Mouse (Mus musculus) kidney, embryonic 16.5 days (tissue): ENCODE measurements around the gene Fam172a. TPM values are rescaled to one million over a fixed set of nuclear protein-coding genes. Genes with fewer than 3 reads are reported as not detected.

Source experiments
- ATAC-seq: fragments of 200-750 bp; cut with Nextera tagmentation; 2 replicates; pipeline ENCODE4 v1.8.0; 2017; ENCODE audit warnings: moderate TSS enrichment; ENCODE audit not compliant: low FRiP score, low TSS enrichment
- H3K27ac ChIP-seq: fragments of 300-500 bp; sonication (generic); 2 replicates; pipeline ENCODE4 v1.5.1; 2014; ENCODE audit warnings: low read length
- H3K27me3 ChIP-seq: fragments of 300-500 bp; sonication (generic); 2 replicates; pipeline ENCODE4 v1.6.1; 2014; ENCODE audit warnings: low read length, control low read depth, mixed read lengths; ENCODE audit not compliant: insufficient read depth
- H3K36me3 ChIP-seq: fragments of 300-500 bp; sonication (generic); 2 replicates; pipeline ENCODE4 v1.6.1; 2014; ENCODE audit warnings: low read length, control low read depth, mixed read lengths; ENCODE audit not compliant: insufficient read depth
- H3K4me1 ChIP-seq: fragments of 300-500 bp; sonication (generic); 2 replicates; pipeline ENCODE4 v1.6.1; 2014; ENCODE audit warnings: low read length, control low read depth, mixed read lengths; ENCODE audit not compliant: insufficient read depth
- H3K4me2 ChIP-seq: fragments of 300-500 bp; sonication (generic); replicated peaks from 2 replicates; pipeline ENCODE4 v1.6.1; 2014; ENCODE audit warnings: low read depth, low read length
- H3K4me3 ChIP-seq: fragments of 300-500 bp; sonication (generic); 2 replicates; pipeline ENCODE4 v1.5.1; 2014; ENCODE audit warnings: mild to moderate bottlenecking, low read length
- H3K9ac ChIP-seq: fragments of 300-500 bp; sonication (generic); replicated peaks from 2 replicates; pipeline ENCODE4 v1.6.1; 2014; ENCODE audit warnings: low read length
- H3K9me3 ChIP-seq: fragments of 300-500 bp; sonication (generic); 2 replicates; pipeline ENCODE4 v1.6.1; 2016; ENCODE audit warnings: low read length, control low read depth
- WGBS: fragments of 180-500 bp; shearing (Covaris S2); extraction: QIAGEN DNeasy Blood & Tissue Kit; methylation state at CpG from one replicate; pipeline ENCODE4 v1.1.7; 2014; 5-methylcytosine and 5-hydroxymethylcytosine counted together
- polyA plus RNA-seq: library from polyadenylated mRNA; unstranded; fragments of >200 nt; fragmentation: Nextera tagmentation; extraction: Ambion mirVana; gene quantifications from 2 replicates; pipeline ENCODE4 v1.2.1, GENCODE M21; 2015

The Fam172a gene
- polyA plus RNA-seq, 1 experiment from 2014 or later: 23.3 TPM

- no peaks in the 10 kb centered on the region for H3K4me1 ChIP-seq
- no peak for ATAC-seq
- H3K36me3 ChIP-seq: no peaks in the 10 kb centered on the region
- no peak overlapping the region for H3K4me3 ChIP-seq
- 79% methylated on average over 4 of the region's 4 CpGs for WGBS
- no peak overlapping the region for H3K27ac ChIP-seq
- H3K9me3 ChIP-seq: no peaks in the 10 kb centered on the region
- H3K9ac ChIP-seq: no peak overlapping the region
- no peaks in the 10 kb centered on the region for H3K27me3 ChIP-seq
- no peak overlapping the region for H3K4me2 ChIP-seq
Measured at GRCm38 (mm10) chr13:77848868-77849267, 147.0 kb downstream of the Fam172a start.

- WGBS: 92% methylated on average over 1 of the region's 1 CpGs
Measured at GRCm38 (mm10) chr13:77864804-77865203, 163.0 kb downstream of the Fam172a start.

GRCm38 (mm10) chr13:77868314-77868713, 166.5 kb downstream of the Fam172a start:
- Histone ChIP-seq H3K27ac (no peak overlapping the region), H3K9me3 (no peaks in the 10 kb centered on the region), H3K36me3 (no peaks in the 10 kb centered on the region), H3K27me3 (no peaks in the 10 kb centered on the region), H3K4me1 (no peaks in the 10 kb centered on the region), H3K4me2 (no peak overlapping the region), H3K4me3 (no peak overlapping the region), H3K9ac (no peak overlapping the region)
- 51% methylated on average over 2 of the region's 2 CpGs for WGBS
- no peak for ATAC-seq

More at GRCm38 (mm10) chr13:77864804-77865203, 163.0 kb downstream of the Fam172a start:
- H3K4me2 ChIP-seq: no peak overlapping the region
- no peaks in the 10 kb centered on the region for H3K4me1 ChIP-seq
- H3K9ac ChIP-seq: no peak overlapping the region
- no peaks in the 10 kb centered on the region for H3K27me3 ChIP-seq
- no peaks in the 10 kb centered on the region for H3K36me3 ChIP-seq
- H3K4me3 ChIP-seq: no peak overlapping the region
- ATAC-seq: no peak
- no peaks in the 10 kb centered on the region for H3K9me3 ChIP-seq
- no peak overlapping the region for H3K27ac ChIP-seq

- no peak overlapping the region for H3K4me3 ChIP-seq
- ATAC-seq: no peak
- H3K36me3 ChIP-seq: no peaks in the 10 kb centered on the region
- H3K9ac ChIP-seq: no peak overlapping the region
- no peak overlapping the region for H3K27ac ChIP-seq
- no peaks in the 10 kb centered on the region for H3K9me3 ChIP-seq
- no peaks in the 10 kb centered on the region for H3K27me3 ChIP-seq
- no peak overlapping the region for H3K4me2 ChIP-seq
- WGBS: 86% methylated on average over 4 of the region's 4 CpGs
- no peaks in the 10 kb centered on the region for H3K4me1 ChIP-seq
Measured at GRCm38 (mm10) chr13:77878120-77878519, 176.3 kb downstream of the Fam172a start.

DNA sequence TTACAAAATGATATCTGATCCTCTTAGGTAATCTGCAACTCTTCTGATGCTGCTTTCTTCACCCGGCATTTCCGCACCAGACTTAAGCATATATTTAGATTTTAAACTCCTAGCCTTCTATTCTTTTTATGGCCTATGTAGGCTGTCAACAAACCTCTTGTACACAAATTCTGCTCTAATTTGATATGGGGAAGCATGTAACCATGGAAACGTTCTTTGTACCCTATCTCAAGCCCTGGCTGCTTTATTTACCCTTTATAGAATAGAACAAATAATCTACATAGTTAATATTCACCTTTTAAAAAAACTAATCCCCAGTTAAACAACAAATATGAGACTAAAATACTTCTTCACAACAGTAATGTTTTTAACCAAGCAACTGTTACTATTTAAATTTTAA, 176.7 kb downstream of the Fam172a start:
- Histone ChIP-seq H3K9me3 (no peaks in the 10 kb centered on the region), H3K27ac (no peak overlapping the region), H3K27me3 (no peaks in the 10 kb centered on the region), H3K9ac (no peak overlapping the region), H3K4me2 (no peak overlapping the region), H3K4me3 (no peak overlapping the region), H3K4me1 (no peaks in the 10 kb centered on the region), H3K36me3 (no peaks in the 10 kb centered on the region)
- ATAC-seq: no peak
- 81% methylated on average over 3 of the region's 3 CpGs for WGBS

DNA sequence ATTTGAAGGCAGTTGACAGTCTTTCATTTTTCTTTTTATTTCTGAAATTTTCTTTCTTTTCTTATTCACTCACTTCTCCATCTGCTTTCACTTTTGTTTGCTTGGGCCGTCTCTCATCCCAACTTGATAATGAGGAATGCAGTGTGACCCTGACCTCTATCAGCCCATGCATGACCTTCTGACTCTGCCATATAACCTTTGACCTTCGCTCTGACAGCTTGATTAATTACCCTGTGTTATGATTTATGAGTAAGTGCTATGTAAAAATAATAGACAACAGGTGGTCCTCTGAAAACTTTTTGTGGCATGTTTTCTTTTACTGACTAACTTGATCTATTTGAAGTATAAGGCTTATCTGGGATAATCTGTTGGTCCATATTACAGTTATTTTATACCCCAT, 195.8 kb downstream of the Fam172a start:
- Histone ChIP-seq H3K9ac (no peak overlapping the region), H3K4me3 (no peak overlapping the region), H3K36me3 (no peaks in the 10 kb centered on the region), H3K9me3 (no peaks in the 10 kb centered on the region), H3K4me1 (peaks cover 10% of the 10 kb centered on the region; the same call in 1 of the 2 replicates), H3K4me2 (no peak overlapping the region), H3K27ac (no peak overlapping the region), H3K27me3 (no peaks in the 10 kb centered on the region)
- WGBS: 42% methylated on average over 2 of the region's 2 CpGs
- ATAC-seq: no peak

DNA sequence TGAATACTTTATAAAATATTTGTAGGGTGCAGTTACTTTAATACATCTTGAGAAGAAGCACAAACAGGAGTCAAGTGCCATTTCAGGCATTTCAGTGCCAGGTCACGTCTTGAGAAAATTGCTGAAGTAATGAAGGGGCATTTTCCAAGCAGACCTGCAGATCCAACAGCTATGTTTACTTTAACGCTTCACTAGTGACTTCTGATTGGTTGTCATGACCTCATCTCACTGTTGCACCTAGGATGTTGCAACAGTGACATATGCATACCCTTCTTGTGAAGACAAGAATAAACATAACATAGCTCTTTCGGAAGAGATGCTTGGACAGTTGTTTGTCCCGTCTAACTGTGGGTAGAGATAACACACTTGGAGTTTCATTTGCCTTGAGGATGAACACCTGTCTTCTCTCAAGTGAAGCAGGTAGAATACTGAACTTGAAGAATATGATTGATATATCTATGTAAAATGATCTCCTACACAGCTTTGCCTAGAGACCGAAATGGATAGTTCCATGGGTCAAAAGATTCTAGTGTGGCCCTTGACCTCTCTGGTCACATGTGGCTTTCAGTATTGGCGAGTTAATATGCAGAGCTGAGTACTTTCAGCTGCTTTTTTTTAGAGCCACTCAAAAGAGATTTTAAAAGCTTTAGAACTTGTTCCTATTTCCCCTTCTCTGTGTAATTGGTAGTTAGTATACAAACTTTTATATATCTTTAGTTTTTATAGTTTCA, 196.4 kb downstream of the Fam172a start:
- ATAC-seq: no peak

GRCm38 (mm10) chr13:77899725-77900124, 197.9 kb downstream of the Fam172a start:
- Histone ChIP-seq H3K4me2 (no peak overlapping the region), H3K9ac (no peak overlapping the region), H3K9me3 (no peaks in the 10 kb centered on the region), H3K36me3 (0 out of 2 replicates have a peak, but pooled peaks cover 3% of the 10 kb centered on the region), H3K4me1 (peaks cover 5% of the 10 kb centered on the region; the same call in 1 of the 2 replicates), H3K27me3 (no peaks in the 10 kb centered on the region), H3K4me3 (no peak overlapping the region), H3K27ac (no peak overlapping the region)
- no peak for ATAC-seq
- 51% methylated on average over 1 of the region's 1 CpGs for WGBS

More for the DNA sequence above, 196.4 kb downstream of the Fam172a start:
- Histone ChIP-seq H3K9ac (no peak overlapping the region), H3K36me3 (0 out of 2 replicates have a peak, but pooled peaks cover 2% of the 10 kb centered on the region), H3K4me1 (peaks cover 10% of the 10 kb centered on the region; the same call in 1 of the 2 replicates), H3K4me2 (no peak overlapping the region), H3K27ac (no peak overlapping the region), H3K4me3 (no peak overlapping the region), H3K27me3 (no peaks in the 10 kb centered on the region), H3K9me3 (no peaks in the 10 kb centered on the region)
- 35% methylated on average over 6 of the region's 6 CpGs for WGBS

GRCm38 (mm10) chr13:77900843-77901242, 199.0 kb downstream of the Fam172a start:
- H3K9ac ChIP-seq: no peak overlapping the region
- ATAC-seq: peak; percentile 98
- H3K4me1 ChIP-seq: peaks cover 5% of the 10 kb centered on the region; the same call in 1 of the 2 replicates
- no peak overlapping the region for H3K4me3 ChIP-seq
- H3K36me3 ChIP-seq: 0 out of 2 replicates have a peak, but pooled peaks cover 3% of the 10 kb centered on the region
- H3K27ac ChIP-seq: peak overlapping the region; percentile 56; the same call in 1 of the 2 replicates
- H3K9me3 ChIP-seq: no peaks in the 10 kb centered on the region
- no peak overlapping the region for H3K4me2 ChIP-seq
- H3K27me3 ChIP-seq: no peaks in the 10 kb centered on the region

- Histone ChIP-seq H3K4me1 (no peaks in the 10 kb centered on the region), H3K9ac (no peak overlapping the region), H3K9me3 (no peaks in the 10 kb centered on the region), H3K4me3 (no peak overlapping the region), H3K27me3 (no peaks in the 10 kb centered on the region), H3K36me3 (no peaks in the 10 kb centered on the region), H3K4me2 (no peak overlapping the region), H3K27ac (no peak overlapping the region)
- 79% methylated on average over 2 of the region's 2 CpGs for WGBS
- ATAC-seq: no peak
Measured at GRCm38 (mm10) chr13:77909184-77909583, 207.4 kb downstream of the Fam172a start.
